Mouse (Mus musculus): ENCODE data around the gene Gm20388.

DNA sequence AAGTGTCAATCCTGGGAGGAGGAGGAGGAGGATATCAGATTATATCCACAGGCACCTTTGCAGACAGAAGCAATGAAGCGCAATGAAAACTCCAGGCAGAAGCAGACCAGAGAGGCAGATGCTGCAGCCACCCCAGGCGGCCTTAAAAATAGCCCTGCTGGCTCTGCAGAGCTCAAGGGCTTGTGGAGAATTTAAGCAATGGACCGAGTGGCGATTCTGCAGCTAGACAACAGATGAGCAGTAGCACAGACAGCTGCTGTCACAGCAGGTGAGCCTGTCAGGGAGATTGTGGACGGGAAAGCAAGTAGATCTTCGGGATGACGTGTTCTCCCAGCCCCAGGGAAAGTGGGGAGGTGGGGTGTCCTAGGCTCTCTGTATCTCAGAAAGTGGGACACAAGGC is 2120.3 kb downstream of the Gm20388 start:
- TF ChIP-seq POLR2A (IDR thresholded peaks at IDR 0.05; ENCODE audit: borderline replicate concordance, extremely low read depth, insufficient read depth, insufficient read length, poor library complexity, severe bottlenecking) (no peak), CTCF (IDR thresholded peaks at IDR 0.05; ENCODE audit: borderline replicate concordance, extremely low read depth, insufficient read depth, insufficient read length) (no peak)

Measured in brain, embryonic 14.5 days (tissue).